9 mouse cellular contexts compared by ENCODE assay signal in genomic region chr10:76963997-76964396, GRCm38 (mm10). TPM values are rescaled to one million over a fixed set of nuclear protein-coding genes. Genes with fewer than 3 reads are reported as not detected.
DNase-seq lines count a peak whose midpoint lies in the region; ATAC-seq and TF ChIP-seq lines count a peak whose summit lies in the region.
"Had no signal": no experiment of that assay in that cellular context is flagged by ENCODE, and none has a peak within 500 bp of the region (broad histone marks: within the 10 kb centered on the region; RNA-seq: fewer than 3 reads in every experiment).

No protein-coding gene starts in this region.

- no peak overlapping the region for H3K9ac ChIP-seq in heart, adult 2 months (ENCODE audit: low read depth, low read length)
- H3K9ac ChIP-seq in embryonic facial prominence, embryonic 12.5 days, result 0 out of 2 replicates have a peak overlapping the region, but pooled peaks have one; percentile 2

- 24% methylated on average over 9 of the region's 9 CpGs for WGBS in heart, adult 2 months
- 20% methylated on average over 9 of the region's 9 CpGs for WGBS in embryonic facial prominence, embryonic 12.5 days

- no peaks in the 10 kb centered on the region for H3K4me1 ChIP-seq in heart, adult 2 months (ENCODE audit: control insufficient read depth, insufficient read depth, low read length)
- H3K4me1 ChIP-seq in embryonic facial prominence, embryonic 12.5 days, result peaks cover 37% of the 10 kb centered on the region

- intact Hi-C loops in heart, adult 2 months (cut with DNase I), result loop anchor here (2.0 to 5.0 kb wide), 3 partner anchors 58 to 127 kb away; no protein-coding TSS in a partner anchor
- intact Hi-C loops in heart, postnatal 25 days (cut with DNase I), result loop anchor here (2.0 to 5.0 kb wide), 2 partner anchors 57 to 68 kb away; partner anchors contain the start of gene Slc19a1

- DNase-seq in heart, adult 2 months, result peak; percentile 33 to 34
- no peak for DNase-seq in heart, postnatal 25 days (ENCODE audit: low spot score)
- DNase-seq in kidney, adult 18-20 months, result peak; percentile 15
- peak; percentile 64 for DNase-seq in mesoderm, embryonic 11.5 days (ENCODE audit: low read depth, low spot score)
- DNase-seq in left cerebral cortex, adult 8-10 months (ENCODE audit: low spot score in 2 of 2), result no peak
- DNase-seq in layer of hippocampus, postnatal 10 days (ENCODE audit: low spot score in 2 of 2), result no peak

- no peak for TF ChIP-seq CTCF in heart, adult 2 months (IDR thresholded peaks at IDR 0.05)

- no peak; the same call in 1 of the 2 replicates for ATAC-seq in embryonic facial prominence, embryonic 12.5 days (ENCODE audit: insufficient number of reproducible peaks, insufficient read depth, low FRiP score, low TSS enrichment)
- ATAC-seq in cerebellum, adult (ENCODE audit: insufficient number of reproducible peaks, low FRiP score, low TSS enrichment), result no peak

- H3K4me3 ChIP-seq in heart, adult 2 months, result no peak overlapping the region
- H3K4me3 ChIP-seq in embryonic facial prominence, embryonic 12.5 days, result no peak overlapping the region

- H3K9me3 ChIP-seq in embryonic facial prominence, embryonic 12.5 days, result no peaks in the 10 kb centered on the region

- H3K4me2 ChIP-seq in embryonic facial prominence, embryonic 12.5 days (replicated peaks), result no peak overlapping the region; the same call in 1 of the 2 replicates

- H3K79me2 ChIP-seq in heart, adult 2 months (replicated peaks; ENCODE audit: control insufficient read depth, insufficient read depth, low read length), result no peaks in the 10 kb centered on the region

- peak overlapping the region; percentile 23; the same call in 1 of the 2 replicates for H3K27ac ChIP-seq in heart, adult 2 months
- peak overlapping the region; percentile 24; the same call in 1 of the 2 replicates for H3K27ac ChIP-seq in embryonic facial prominence, embryonic 12.5 days
- H3K27ac ChIP-seq: macrophage had no signal

- no peak for TF ChIP-seq POLR2A in heart, adult 2 months (IDR thresholded peaks at IDR 0.05; ENCODE audit: insufficient read depth, low read depth, low read length)

- no peaks in the 10 kb centered on the region for H3K36me3 ChIP-seq in heart, adult 2 months (ENCODE audit: control insufficient read depth, insufficient read depth, low read length)
- no peaks in the 10 kb centered on the region for H3K36me3 ChIP-seq in embryonic facial prominence, embryonic 12.5 days

- no peaks in the 10 kb centered on the region for H3K27me3 ChIP-seq in heart, adult 2 months (ENCODE audit: control insufficient read depth, insufficient read depth, low read length)
- H3K27me3 ChIP-seq in embryonic facial prominence, embryonic 12.5 days, result no peaks in the 10 kb centered on the region

- no peak for TF ChIP-seq EP300 in heart, adult 2 months (IDR thresholded peaks at IDR 0.05; ENCODE audit: insufficient read depth, low read depth, low read length)

RNA-seq across cellular contexts. Expression of gene Pcbp3, which starts 2.3 kb away (rescaled TPM):
- 1 to 10 TPM; 3.8 TPM for total RNA-seq in heart, adult 2 months (2021)
- 4.0 and 4.9 TPM in 2 replicates for polyA plus RNA-seq in heart, adult 2 months (2012; rRNA removed)
- 1 to 10 TPM; 2.9 to 6.7 TPM for total RNA-seq in heart, postnatal 25 days (2021)
- polyA plus RNA-seq in embryonic facial prominence, embryonic 12.5 days (2016; fragmentation: Nextera tagmentation; extraction: Ambion mirVana), result 52.5 and 53.1 TPM in 2 replicates
- total RNA-seq in left cerebral cortex, adult 8-10 months (2022), result 10 to 100 TPM; 62.1 to 75.2 (median 68.7) TPM
- 10 to 100 TPM; 59.9 to 70.0 TPM for total RNA-seq in layer of hippocampus, postnatal 10 days (2021)

Comparison
In these comparisons a context has a peak if more than half of its experiments do, and no peak if none do; other contexts are left out.
1. DNase-seq: peak in heart, adult 2 months (2 of 2), kidney, adult 18-20 months (single experiment) and mesoderm, embryonic 11.5 days (single experiment); none in heart, postnatal 25 days (single experiment), left cerebral cortex, adult 8-10 months (0 of 2) and layer of hippocampus, postnatal 10 days (0 of 2).
2. RNA of gene Pcbp3, which starts 2.3 kb away (total RNA-seq): 62.1 to 75.2 TPM in left cerebral cortex, adult 8-10 months and 59.9 to 70.0 TPM in layer of hippocampus, postnatal 10 days; 2.9 to 6.7 TPM in heart, postnatal 25 days and 3.8 TPM in heart, adult 2 months; every median in the first group is over 4 times any median in the second.